Mouse (Mus musculus) c-Kit-positive CD71-positive TER-119-positive erythroid progenitor cells, embryonic 14.5 days (primary cell): Measurements from ENCODE around the gene A930017K11Rik.
A peak's percentile ranks its signal among the peaks of the same experiment; 100 is the strongest.

ENCODE experiments used
- DNase-seq: peaks from one replicate; pipeline ENCODE4 v3.0.0-alpha.2; 2013; ENCODE audit warnings: low spot score

A930017K11Rik gene

DNA sequence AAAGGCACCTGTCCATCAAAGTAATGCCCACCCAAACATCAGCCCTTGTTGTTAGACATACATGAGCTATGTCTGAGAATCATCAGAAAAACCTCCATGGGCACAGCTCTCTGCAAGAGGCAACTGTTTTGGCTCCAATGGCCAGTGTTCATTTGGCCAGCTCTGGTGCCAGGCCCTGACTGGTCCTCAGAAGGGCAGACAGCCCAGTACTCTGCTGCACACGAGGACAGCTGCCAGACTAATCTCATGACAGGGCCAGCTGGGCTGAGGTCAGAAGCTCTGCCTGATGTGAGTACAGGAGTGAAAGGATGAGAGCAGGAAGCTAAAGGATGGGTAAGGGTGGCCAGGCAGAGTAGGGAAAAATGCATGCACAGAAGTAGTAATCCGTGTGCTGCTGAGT, 27.0 kb downstream of the A930017K11Rik start:
- no peak for DNase-seq

DNA sequence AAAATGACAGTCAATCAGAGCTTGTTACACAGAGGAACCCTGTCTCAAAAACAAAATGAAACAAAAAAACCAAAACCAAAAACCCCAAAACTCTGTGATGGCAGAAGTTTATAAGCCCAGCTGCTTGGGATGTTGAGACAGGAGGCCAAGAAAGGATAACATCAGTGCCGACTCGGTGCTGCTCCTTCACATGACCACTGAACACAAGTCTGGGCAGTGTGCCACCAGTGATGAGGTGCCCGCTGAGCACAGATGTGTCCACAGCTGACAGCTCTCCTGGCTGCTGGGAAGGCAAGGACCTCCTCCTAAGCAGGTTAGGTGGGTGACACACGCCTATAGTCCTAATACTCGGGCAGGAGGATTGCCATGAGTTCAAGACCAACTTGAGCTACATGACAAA, 30.2 kb downstream of the A930017K11Rik start:
- DNase-seq, result no peak

DNA sequence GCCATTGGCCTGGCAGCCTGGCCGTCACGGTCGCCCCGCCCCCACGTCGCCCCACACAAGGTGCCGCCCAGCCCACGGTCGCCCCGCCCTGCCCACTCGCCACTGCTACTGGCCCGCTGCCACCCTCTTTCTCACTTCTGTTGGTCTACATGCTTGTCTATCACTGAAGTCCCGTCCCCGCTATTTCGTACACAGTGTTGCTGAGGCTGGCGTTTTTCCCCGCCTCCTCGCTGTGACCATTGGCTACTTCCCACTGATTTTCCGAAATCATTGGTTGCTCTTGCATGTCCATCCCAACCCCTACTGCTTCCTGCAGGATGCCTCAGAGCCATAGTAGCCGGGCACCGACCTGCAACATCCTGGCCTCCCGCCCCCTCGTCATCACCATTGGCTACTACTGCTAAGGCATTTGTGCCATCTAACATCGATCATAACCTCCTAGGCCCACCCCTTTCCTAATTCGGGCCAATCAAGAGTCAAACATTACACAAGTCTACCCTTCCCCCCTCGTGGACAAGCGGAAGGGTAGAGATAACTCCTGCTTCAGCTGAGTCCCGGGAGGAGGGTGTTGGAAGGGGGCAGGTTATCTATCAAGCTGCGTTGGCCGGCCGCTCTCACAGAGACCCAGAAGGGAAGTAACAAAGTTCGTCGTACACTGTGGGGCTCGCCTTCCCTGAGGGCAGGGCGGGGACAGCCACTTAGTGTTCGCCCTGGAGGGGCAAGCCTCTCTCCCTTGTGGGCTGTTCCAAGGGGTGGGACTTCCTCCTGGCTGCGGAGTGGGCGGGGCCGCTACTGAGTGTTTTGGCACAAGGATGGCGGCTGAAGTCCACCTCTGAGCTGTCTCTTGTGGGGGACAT, 32.4 kb downstream of the A930017K11Rik start:
- DNase-seq, result peak; percentile 99

GRCm38 (mm10) chr17:25919144-25919785, 33.1 kb downstream of the A930017K11Rik start, which contains the start of gene Rab40c:
Rab40c (minus strand) TSS chr17:25919727.
- no peak for DNase-seq

- DNase-seq, result no peak
Measured at GRCm38 (mm10) chr17:25918037-25918750, 34.2 kb downstream of the A930017K11Rik start.

DNA sequence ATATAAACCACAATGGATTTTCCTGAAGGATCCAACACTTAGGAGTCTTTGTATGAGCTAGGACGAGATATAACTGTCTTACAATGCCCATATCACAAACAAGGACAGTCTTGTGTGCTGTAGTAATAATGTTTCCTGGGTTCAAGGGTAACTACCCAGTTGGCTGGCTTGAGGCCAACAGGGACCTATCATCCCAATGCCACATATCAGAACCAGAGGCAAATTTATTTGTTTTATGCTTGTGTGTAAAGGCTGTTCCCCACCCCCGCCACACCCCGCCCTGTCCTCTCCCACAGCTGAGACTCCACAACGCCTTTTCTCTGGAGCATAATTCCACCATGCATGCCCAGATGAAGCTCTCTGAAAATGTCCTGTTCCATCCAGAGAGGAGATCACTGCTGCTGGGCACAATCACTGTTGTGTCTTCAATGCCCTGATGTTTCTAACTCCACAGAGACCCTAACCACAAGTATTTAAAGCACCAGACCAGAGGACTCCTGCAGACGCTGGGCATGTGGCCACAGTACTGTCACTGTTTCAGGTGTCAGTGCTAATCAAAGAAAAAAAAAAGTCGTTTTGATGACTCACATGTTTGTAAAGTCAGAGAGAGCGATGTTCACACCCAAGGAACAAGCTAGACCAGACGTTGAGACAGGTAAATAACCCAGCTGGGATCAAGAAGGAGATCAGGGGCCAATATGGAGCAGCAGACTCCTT, 35.3 kb downstream of the A930017K11Rik start:
- no peak for DNase-seq

GRCm38 (mm10) chr17:25914295-25914694, 38.1 kb downstream of the A930017K11Rik start:
- DNase-seq, result no peak

DNA sequence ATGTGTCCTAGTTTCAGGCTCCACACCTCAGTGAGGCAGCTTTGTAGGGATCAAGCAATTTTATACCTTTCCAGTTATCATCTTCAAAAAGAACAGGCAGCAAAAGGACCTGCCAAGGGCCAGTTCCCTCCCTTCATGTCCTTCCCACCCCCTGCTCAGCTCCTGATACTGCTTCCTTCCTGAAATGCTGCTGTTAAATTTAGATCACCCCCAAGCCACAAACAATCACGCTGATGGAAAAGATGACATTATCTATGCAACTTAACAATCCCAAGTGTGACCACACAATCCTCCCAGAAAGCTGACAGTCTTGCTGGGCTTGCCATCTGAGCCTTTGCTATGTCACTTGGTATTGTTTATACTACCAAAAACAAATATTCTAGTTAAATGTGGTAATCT, 38.5 kb downstream of the A930017K11Rik start:
- DNase-seq, result no peak

DNA sequence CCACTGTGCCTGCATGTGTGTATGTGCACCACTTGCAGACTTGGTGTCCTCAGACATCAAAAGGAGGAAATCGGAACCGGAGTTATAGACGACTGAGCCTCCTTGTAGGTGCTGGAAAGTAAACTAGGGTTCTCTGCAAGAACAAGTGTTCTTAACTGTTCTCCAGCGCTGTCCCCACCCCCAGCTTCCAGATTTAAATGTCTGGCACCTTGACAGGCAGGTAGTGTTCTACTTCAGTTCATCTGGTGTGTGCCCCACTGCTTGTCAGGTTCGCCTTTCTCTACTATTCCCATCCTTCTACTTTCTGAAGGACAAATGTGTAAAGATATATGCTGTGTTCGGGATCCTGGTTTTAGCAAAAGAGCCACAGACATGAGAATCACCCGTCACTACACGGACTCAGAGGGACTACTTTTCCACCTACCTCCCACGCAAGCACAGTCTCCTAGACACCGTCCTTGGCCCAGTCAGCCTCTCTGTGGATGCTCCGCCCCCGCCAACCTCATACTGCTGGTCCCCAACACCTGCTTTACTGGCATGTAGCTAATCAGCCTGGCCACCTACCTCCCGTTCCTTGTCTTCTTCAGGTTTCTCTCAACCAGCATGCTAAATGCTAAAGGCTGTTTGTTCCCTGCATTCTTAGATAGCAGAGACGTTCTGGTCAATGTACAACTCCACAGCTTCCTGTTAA, 39.0 kb downstream of the A930017K11Rik start:
- no peak for DNase-seq

- DNase-seq, result no peak
Measured at GRCm38 (mm10) chr17:25911816-25912215, 40.5 kb downstream of the A930017K11Rik start.

DNA sequence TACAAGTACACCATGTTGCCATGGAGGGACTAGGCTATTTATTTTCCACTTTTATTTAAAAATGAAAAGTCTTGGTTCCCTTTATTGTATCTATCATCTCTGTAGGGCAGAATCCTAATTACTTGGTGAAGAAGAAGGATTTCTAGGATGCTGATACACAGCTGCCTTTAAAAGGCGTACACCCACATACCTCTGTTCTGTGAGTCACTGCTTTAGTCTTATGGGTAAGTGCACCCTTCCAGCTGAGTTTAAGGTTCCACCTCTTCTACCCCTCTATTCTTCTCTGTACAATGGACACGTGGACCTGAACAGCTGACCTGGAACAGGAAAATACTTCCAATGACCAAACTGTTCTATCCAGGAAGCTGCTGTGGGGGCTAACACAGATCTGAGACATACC, 44.7 kb downstream of the A930017K11Rik start:
- DNase-seq, result no peak

DNA sequence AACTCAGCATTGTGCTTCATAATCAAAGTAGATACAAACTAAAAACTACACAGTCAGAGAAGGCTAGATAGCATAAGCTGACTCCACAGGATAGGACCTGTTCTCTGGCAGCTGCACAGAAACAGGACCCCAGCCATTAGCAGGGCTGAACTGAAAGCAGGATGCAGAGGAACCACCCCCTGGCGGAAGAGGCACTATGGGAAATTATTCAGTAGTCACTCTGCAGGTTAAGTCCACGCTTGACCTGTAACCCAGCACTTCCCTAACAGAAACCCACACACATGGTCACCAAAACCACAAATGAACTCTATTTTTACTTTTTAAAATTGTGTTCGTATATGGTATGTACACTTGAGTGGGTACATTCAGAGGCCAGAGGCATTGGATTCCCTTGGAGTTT, 49.3 kb downstream of the A930017K11Rik start:
- no peak for DNase-seq

- DNase-seq, result no peak
Measured at GRCm38 (mm10) chr17:25900193-25900592, 52.2 kb downstream of the A930017K11Rik start.
